Mouse (Mus musculus) right cerebral cortex, postnatal 10 days (tissue): ENCODE results near the gene Pum3.

Experiments
- DNase-seq, 2 experiments: peaks; one replicate each; pipeline ENCODE4 v3.0.0; 2021; ENCODE audit warnings: low spot score in 2 of 2

The Pum3 gene

DNA sequence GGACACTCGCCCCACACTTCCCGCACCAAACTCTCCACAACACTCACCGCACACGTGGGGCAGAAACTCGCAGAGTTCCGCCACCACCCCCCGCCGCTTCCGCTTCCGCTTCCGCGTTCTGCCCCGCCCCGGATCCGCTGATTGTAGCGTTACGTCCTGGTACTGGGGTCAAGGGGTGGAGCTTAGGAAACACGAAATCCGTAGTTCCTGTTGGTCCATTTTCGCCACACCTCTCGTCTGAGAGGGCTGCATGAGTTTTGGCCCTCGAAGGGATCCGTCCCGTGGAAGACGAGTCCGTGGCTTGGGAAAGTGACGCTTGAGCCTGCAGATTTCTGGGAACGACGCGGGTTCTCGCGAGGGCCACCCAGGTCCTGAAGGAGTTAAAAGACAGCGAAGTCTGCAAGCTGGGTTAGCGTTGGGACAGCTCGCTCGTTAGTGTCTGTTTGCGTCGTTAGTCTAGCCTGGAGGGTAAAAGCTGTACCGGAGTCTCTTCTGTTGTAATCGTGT lies at the start of gene Pum3:
TSS of gene Pum3 (minus strand) at position 81 of the 507 bp plus-strand sequence.
- peak; percentile 99 to 100 for DNase-seq

DNA sequence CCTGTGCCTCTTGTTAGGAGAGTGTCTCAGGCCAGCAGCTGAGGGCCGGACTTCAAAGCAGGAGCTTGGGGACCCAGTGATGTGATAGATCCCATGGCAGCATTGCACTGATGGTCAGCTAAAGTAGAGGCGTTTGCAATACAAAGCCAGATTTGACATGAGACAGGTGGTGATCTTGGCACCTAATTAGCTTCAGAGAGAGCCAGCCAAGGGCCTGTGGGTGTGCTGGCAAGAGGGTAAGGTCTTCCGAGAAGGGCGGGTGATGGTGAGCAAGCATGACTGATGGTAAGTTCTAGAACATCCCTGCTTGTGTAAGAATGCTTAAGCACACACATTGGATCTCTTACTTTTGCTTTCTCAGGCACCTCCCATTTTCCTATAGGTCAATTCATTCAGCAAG lies 37.1 kb upstream of the Pum3 start:
- no peak for DNase-seq

DNA sequence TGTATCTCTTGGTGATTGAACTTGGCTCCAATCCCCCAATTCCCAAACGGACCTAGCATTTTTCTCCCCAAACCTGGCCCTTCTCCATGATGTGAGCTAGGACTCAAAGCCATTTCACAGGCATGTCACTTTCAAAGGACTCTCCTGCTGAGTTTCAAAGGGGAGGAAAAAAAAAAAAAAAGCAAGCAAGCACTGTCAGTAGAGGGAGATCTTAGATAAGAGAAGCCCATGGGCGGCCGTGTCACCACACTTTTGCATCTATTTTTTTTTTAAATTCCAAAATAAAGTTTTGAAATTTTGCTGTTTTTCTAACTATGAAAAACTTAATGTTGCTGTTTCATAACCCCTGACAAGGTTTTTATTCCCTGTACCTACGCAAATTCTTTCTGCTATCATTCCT lies 33.0 kb upstream of the Pum3 start:
- peak; percentile 48 to 51 for DNase-seq

DNA sequence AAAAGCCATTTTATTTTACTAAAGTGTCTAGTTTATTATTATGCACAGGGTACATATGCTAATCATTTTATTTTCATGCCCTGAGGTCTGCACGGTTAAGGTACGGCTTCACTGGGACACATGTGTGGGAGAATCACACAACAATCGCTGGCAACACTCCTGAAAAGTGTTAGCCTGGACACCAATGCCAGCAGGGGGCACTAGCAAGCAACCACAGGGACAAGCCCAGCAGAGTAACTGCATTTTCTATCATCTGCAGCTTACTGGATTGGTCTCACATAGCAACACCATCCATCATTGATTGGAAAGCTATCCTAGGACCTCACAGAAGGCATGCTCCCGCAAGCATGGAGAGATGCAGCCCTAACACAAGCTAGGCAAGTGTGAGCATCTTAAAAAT lies 20.8 kb upstream of the Pum3 start:
- DNase-seq, result peak; percentile 67 to 86

DNA sequence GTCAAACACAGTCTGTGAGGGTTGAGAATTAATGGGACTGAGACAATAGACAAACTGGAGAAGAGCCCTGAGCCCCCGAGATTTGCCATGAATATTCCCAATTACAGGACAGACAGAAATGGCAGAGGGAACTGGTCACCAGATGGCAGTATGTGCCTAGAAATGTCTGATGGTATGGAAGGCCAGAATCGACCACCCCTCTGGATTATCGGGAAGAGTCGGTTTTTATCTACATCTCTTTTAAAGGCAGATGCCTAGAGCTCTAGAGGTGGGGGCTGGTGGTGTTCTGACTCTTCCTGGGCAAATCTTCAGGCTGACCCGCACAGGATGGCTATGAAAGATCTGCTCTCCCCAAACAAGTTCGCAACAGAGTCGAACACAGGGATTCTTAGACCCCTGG lies 17.9 kb upstream of the Pum3 start:
- peak; percentile 62 to 76 for DNase-seq

DNA sequence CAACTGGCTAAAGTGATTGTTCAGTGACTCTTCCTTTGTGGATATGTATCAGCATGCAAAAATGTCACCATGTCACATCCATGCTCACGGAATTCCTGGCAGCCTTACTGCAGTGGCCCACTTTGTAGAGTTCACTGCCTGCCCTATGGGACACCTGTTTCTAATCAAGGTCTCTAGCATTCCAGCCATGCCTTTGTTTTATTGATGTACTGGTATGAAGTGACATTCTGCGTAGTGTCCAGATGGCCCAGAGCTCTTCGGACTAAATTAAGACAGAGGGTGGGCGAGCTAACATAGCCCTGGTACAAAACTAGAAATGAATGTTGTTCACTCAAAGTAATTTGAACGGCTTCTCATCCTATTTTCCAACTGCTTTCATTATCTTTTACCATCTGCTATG lies 11.5 kb upstream of the Pum3 start:
- DNase-seq, result peak in 1 of 2 experiments; percentile 53

DNA sequence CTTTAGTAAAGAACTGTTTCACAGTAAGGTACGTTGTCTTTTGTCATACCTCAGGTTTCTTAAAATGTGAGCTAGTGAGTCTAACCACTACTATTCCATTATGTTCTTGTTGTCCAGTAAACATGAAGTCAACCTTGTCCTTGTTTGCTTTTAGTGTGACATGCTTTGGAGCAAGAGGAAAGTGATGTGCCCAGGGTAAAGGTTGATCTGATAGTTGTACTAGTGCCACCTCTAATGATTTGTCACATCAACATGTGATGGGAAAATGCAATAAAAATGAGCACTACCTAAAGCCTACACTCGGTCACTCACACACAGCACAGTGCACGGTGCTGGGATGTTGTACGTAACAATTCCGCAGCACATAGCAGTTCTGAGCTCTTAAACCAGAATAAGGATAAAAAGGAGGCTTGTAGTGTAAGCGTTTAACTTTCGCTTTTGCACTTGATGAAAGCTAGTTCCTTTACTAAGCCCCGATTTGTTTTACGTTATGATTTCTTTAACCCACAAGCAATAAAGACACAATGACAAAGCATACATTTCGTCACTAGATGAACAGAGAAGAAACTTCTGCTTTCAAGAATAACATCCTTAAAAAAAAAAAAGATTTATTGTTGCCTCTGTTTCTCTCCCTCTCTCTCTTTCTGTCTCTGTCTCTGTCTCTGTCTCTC lies 8.5 kb upstream of the Pum3 start:
- DNase-seq, result no peak

DNA sequence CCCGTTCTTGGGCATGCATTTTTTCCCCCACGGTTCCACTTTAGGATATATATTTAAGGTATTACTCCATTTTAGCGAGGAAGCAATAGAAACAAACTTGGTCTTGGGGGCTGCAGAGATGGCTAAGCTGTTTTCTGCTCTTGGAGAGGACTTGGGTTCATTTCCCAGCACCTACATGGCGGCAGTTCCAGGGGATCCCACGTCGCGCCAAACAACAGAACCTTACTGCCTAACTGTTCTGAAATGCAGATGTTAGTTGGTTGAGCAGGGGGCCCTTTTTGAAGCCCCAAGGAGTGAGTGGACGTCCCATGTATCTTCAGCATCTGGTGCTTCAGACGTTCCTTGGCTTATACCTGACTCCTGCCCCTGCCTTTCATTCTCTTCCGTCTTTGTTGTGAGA lies 781 bp upstream of the Pum3 start:
- no peak for DNase-seq

DNA sequence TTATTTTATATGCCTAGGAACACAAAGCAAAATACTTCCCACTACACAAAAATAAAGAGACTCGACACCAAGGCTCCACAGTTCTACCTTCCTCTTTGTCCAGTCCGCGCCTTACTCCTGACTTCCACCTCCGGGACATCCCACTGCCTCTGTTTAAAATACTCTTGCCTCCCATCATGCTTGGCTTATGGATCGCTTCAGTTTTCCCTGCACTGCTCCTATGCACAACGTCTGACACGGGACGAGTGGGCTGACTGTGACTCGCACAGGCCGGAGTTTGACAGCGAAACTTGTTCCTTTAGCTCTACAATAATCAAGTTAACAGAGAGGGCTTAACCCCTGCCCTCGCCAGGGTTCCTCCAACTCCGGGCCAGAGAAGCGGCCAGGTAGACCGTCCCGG lies 344 bp downstream of the Pum3 start:
- DNase-seq, result no peak

DNA sequence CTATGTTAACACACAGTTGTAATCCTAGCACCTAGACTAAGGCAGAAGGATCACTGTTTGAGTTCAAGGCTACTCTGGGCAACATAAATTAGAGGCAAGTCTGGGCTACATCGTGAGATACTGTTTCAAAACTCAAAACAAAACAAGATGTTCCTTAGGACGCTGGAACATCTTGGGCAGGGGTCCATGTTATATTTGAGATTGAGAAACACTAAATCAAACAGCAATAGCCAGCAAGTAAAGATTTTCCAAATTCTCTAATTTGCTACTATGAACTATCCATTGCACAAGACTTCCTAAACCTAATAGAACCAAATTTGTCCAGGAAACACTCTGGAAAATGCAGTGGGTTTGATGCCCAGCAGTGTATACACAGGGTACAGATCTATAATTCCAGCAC lies 1.8 kb downstream of the Pum3 start:
- DNase-seq, result peak in 1 of 2 experiments; percentile 6

DNA sequence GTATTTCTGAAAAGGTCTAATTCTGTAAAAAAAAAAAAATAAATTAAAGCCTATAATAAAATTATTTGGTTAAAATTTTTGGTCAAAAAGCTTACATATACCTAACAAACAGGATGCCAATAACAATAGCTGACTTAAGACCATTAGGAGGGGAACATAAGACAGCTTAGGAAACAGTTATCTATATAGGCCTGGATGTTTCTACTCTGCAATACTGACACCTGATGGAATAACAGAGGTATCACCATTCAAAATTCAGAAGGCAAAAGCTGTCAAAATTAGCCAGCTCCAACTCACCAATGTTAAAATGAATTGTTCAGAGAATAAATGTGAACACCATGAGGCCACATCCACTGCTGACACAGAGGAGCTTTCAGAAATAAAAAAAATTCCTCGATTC lies 3.2 kb downstream of the Pum3 start:
- DNase-seq, result peak in 1 of 2 experiments; percentile 15

DNA sequence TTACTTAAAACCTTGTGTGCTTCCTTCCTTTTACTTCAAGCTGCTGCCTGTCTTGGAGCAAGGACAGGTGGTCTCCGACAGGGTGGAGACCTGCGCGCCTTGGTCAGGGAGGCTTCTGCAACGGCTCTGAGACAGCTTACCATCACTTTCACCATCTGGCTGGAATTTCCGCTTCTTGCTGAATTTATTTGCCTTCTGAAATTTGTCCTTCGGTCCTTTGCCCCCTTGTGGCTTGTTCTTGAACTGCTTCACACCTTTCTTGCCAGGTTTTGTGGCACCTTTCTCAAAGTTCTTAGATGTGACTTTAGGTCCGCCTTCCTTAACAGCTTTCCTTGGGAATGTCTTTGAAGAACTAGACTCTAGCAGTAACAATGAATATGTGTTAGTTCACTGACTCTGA lies 4.0 kb downstream of the Pum3 start:
- DNase-seq, result peak; percentile 47 to 58

DNA sequence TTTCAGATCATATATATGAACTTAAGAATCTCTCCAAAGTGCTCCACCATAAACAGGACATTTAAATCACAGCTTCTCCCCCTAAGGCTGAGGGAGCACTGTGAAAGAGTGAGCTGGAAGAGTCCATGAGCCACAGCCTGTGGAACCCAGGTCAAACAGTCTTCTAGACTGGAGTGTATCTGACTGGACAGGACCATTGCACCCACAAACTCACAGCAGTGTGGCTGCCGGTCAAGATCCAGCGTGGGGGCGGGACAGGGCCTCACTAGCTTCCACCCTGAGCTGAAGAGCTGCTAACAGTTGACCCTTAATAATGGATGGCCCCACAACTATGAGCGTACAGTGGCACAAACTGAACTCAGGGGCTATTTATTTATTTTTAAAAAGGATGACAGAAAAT lies 12.2 kb downstream of the Pum3 start:
- peak in 1 of 2 experiments; percentile 19 for DNase-seq

DNA sequence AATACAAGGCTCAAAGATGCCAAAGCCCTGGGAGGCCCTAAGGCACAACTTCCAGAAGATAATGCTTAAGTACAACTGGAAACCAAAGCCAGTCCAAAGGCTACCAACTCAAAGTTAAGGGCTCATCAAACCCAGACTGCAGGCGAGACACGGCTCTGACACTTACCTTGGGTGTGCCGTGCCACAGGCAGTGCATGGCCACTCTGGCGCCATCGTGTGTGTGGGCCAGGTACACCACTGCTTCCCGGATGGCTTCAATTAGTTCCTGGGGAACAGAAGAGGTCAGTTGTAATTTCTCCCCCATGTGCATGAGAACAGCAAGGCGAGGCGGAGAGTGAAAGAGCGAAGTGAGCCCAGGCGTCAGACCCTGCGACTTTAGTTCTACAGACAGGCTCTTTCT lies 13.1 kb downstream of the Pum3 start:
- peak; percentile 32 to 43 for DNase-seq

DNA sequence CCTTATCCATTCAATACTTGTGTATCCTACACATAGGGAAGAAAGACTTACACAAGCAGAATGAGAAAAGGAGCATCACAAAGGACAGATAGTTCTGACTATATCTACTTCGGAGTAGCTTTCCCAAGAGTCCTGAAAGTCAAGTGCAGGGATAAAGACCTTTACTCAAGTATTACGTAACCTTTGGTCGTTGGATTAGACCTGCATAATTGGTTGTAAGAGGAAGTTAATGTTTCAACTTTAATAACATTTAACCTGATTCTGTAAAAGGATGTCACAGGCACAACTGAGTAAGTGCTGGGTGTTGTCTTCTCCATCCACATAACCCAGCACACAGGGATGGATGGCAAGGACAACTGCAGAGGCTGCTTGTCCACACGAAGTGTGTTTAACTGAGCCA lies 18.3 kb downstream of the Pum3 start:
- no peak for DNase-seq

DNA sequence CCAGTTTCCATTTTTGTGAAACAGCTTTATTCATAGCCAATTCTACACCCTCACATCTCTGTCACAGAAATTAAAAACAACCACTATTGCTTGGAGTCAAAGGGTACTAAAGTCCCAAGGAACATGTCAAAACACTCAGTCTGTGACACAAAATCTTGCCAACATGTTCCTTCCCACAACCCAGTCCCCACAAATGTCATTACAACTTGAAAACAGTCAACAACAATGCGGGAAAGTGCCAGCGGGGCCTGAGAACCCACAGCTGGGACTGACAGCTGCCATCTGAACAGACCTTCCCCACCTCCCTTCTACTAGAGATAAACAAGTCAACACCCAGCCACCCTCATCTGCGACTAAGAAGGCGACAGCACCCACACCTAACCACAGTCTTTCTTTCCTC lies 18.9 kb downstream of the Pum3 start:
- no peak for DNase-seq

DNA sequence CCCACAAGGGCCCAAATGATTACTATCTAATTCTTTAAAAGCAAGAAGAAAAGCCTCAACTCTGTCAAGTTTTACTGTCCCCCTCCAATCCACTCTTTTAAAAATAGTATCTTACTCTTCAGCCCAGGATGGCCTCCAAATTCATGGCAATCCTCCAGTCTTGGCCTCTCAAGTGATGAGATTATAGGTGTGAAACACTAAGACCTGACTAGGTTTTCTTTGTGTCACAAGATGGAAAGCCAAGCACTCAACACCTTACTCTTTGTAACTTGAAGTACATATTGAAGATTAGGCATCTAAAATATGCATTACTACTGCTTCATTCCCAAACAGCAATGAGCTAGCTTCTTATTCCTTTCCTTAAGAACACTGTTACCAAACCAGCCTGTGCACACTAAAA lies 19.8 kb downstream of the Pum3 start:
- no peak for DNase-seq

DNA sequence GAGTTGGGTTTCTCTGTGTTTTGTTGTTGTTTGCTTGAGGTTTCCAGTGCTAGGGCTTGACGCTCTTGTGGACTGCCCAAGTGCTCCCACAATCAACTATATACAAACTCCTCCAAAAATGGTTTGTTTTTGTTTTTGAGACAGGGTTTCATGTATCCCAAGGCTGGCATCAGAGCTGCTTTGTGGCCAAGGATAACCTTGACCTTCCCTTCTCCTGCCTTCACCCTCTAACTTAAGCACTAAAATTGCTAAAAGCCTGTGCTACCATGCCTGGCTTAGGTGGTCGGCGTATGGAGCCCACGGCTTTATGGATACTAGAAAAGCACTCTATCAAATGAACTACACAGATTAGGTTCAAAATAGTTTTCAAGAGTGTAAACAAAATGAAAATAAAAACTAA lies 20.4 kb downstream of the Pum3 start:
- DNase-seq, result no peak

DNA sequence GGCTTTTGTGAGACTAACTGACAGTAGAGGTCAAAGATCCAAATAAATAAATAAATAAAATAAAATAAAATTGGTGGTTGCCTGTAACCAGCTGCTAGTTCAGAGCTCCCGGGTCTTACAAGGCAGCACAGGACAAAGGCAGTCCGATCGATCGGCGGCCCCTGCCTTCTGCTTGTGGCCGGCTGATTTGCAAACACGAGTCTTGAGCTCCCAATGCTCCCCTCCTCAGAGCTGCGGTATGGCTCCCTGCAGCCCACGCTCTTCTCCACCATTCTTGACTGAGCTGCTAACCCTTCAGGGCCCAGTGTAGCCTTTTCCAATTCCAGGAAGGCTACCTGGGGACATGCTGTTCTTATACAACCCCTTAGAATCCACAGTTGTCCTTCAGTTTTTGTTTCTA lies 31.8 kb downstream of the Pum3 start:
- DNase-seq, result no peak

DNA sequence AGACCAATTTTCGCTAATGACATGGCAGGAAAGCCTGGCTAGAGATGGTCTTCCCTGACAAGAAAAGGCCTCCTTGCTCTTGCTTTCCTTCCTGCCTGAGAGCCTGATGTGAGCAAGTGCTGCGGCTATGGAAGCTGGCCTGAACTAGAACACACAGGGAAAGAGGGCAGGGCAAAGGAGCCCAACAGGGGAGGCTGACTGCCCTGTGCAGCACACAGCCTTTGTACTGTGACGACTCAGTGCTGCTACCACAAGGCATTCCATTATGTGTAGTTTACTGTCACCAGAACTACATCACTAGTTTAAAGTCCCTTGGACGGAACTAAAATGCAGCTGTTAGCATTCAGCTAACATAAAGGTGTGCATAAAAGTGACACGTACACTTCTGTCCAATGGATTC lies 32.4 kb downstream of the Pum3 start:
- DNase-seq, result no peak

DNA sequence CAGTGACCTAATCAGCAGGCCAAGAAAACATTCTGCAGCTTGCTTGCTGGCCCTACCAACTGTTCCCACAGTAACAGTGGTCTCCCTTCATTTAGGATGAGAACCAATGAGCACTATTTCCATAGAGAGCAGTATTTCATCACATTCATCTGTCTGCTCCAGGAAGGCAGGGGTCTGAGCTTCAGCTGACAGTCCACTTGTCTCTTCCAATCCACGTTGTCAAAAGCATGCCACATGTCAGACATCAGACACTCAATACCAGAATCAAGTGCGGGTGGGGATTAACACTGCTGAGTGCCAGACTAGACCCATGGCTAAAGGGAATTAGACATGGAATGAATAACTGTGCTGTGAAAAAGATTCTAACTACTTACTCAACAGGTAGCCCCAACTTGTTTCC lies 32.9 kb downstream of the Pum3 start:
- DNase-seq, result no peak

DNA sequence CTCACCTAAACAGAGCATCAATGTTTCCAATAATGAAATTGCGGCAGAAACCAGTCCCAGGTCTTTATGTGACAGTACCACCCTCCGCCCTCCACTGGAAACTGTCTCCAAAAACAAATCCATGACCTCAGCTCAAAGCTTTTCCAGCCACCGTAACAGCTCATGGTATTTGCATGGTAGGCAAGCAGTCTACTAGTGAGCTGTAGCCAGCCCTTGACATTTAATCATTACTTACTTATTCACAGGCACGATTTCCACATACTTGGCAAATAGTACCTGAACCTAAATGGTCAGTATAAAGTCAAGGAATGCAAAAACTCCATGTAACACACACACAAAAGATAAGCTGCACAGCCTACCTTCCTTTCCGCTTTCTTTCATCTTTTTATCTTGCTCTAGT lies 33.7 kb downstream of the Pum3 start:
- DNase-seq, result no peak

DNA sequence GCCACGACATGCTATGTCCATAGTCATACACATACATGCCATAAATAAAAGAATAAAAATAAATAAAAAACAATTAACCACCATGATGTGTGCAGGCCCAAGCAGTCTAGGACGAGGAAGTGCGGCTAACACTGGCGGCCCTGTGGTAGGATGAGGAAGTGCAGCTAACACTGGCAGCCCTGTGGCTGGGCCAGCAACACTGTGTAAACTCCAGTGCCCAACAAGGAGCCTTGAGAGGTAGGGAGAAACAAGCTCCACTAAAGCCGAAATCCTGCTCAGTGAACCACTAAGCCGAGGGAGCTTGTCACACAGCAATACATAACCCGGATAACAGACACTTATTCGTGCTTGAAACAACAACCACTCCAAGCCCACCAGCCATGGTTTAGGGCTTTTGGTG lies 34.1 kb downstream of the Pum3 start:
- DNase-seq, result no peak

DNA sequence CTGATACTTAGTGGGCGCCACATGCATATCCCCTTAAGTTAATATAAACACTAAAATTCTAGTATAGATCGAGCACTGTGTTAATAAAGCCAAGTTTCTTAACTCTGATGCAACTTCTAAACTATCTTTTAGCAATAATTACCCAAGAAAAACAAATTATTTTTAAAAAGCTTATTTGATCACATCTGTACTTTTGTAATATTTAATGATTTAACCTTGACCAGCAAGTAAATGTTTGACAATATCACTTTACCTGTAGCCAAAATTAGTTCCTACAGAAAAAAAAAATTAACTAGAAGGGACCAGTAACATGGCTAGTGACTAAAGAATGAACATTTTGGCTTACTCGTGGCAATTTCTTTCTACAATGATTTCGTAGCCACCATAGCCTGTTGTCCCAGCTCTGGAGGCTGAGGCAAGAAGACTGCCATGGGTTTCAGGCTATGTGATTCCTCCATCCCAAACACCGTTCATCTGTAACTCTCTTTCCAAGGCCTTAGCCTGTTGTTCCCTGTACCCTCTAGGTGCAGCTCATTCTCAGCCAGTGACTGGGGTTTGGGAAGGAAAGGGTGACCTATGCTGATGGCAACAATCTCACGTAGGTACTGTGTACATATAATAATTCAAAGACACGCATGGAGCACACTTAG lies 35.2 kb downstream of the Pum3 start:
- DNase-seq, result no peak
